Mouse (Mus musculus): ENCODE results near the gene Sash3. TPM values are rescaled to one million over a fixed set of nuclear protein-coding genes. Genes with fewer than 3 reads are reported as not detected.

The Sash3 gene
- polyA plus RNA-seq (2015; fragmentation: Nextera tagmentation; extraction: Ambion mirVana): 0.85 and 0.93 TPM in 2 replicates

DNA sequence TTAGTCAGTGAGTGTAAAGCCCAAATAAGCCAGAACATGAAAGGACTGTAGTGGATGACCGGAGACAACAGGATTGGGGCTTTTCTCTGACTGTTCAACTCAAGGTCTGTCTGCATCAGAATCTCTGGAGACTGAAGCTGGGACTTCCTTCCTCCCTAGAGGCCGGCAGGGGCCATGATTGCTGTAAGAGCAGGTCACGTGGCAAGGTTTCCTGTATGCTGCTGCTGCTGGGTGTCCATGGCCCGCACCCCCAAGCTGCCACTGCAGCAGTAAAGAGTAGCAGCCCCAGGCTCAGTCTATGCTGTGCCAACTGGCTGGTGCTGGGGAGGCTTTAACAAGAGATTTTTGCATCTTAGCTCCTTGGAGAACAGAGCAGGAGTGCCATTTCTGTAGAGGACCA lies at the start of gene Sash3:
Gene Sash3, plus strand, starts transcription at position 175 of the 400 bp plus-strand sequence.
- Histone ChIP-seq H3K4me2 (replicated peaks) (no peak within 1 kb of the TSS), H3K36me3 (no peaks in the 10 kb centered on the region), H3K27me3 (no peaks in the 10 kb centered on the region), H3K4me1 (replicated peaks) (no peaks in the 10 kb centered on the region), H3K27ac (no peak within 1 kb of the TSS), H3K4me3 (replicated peaks) (no peak within 1 kb of the TSS), H3K9me3 (no peaks in the 10 kb centered on the region), H3K9ac (replicated peaks) (no peak within 1 kb of the TSS)
- WGBS: 88% methylated on average over 4 of the region's 4 CpGs
- ATAC-seq: no peak

GRCm38 (mm10) chrX:48096580-48096979 lies 49.7 kb upstream of the Sash3 start:
- no peaks in the 10 kb centered on the region for H3K4me1 ChIP-seq (replicated peaks)
- no peak for ATAC-seq
- H3K27ac ChIP-seq: no peak overlapping the region
- H3K9me3 ChIP-seq: no peaks in the 10 kb centered on the region
- H3K4me2 ChIP-seq (replicated peaks): no peak overlapping the region
- H3K27me3 ChIP-seq: no peaks in the 10 kb centered on the region; the same call in 1 of the 2 replicates
- no peak overlapping the region for H3K9ac ChIP-seq (replicated peaks)
- H3K4me3 ChIP-seq (replicated peaks): no peak overlapping the region
- H3K36me3 ChIP-seq: no peaks in the 10 kb centered on the region
- 78% methylated on average over 8 of the region's 8 CpGs for WGBS

DNA sequence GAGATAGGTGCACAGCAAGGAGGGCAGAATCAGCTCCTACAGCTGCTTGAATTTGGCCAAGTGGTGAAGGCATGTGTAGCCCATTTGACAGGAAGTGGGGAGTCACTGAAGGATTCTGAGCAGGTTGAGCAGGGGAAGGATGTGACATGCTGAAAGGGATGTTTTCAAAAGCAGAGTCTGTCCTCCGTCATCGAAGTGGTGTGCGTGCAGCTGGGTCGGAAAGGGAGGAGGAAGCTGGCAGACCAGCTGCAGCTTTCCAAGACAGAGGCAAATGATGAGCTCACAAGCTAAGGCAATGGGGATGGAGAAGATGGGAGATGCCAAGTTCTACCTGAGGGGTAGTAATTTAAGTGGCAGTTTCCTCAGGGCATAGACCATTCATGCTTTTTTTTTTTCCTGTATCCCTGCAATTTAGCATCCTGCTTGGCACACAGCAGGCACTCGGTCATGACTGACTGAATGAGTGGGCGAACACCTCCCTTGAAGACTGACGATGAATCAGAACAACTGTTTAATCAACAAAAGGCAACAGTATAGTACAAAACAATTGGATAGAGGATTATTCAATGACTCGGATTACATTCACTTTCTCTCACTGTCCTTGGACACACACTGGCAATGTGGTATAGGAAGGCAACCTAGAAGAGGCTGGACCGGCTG lies 47.6 kb upstream of the Sash3 start:
- 81% methylated on average over 9 of the region's 9 CpGs for WGBS
- Histone ChIP-seq H3K4me2 (replicated peaks) (no peak overlapping the region), H3K9ac (replicated peaks) (no peak overlapping the region), H3K4me1 (replicated peaks) (no peaks in the 10 kb centered on the region), H3K27me3 (no peaks in the 10 kb centered on the region; the same call in 1 of the 2 replicates), H3K36me3 (no peaks in the 10 kb centered on the region), H3K9me3 (no peaks in the 10 kb centered on the region), H3K27ac (no peak overlapping the region), H3K4me3 (replicated peaks) (no peak overlapping the region)
- ATAC-seq: no peak

DNA sequence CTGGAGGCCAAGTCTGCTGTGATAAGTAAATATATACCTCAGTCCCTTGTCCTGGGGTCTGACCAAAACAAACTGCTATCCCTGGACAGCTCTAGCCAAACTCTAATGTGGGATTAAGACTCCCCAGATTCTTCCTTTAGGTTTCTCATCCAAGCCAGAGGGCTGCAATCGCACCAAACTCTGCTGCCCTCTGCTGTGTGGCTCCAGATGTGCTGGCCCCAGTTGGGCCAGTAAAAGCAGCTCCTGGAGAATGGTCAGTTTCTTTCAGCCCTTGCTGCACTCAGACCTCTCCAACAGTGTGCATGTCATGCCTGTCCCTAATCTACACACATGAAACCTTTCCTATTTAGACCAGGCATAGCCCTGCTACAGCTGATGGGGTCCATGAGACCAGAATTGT lies 46.4 kb upstream of the Sash3 start:
- Histone ChIP-seq H3K27ac (no peak overlapping the region), H3K9ac (replicated peaks) (no peak overlapping the region), H3K9me3 (no peaks in the 10 kb centered on the region), H3K4me2 (replicated peaks) (no peak overlapping the region), H3K4me1 (replicated peaks) (no peaks in the 10 kb centered on the region), H3K36me3 (no peaks in the 10 kb centered on the region), H3K27me3 (no peaks in the 10 kb centered on the region), H3K4me3 (replicated peaks) (no peak overlapping the region)
- ATAC-seq: no peak
- WGBS: 27% methylated on average over 1 of the region's 1 CpGs

- Histone ChIP-seq H3K9me3 (no peaks in the 10 kb centered on the region), H3K4me1 (replicated peaks) (no peaks in the 10 kb centered on the region), H3K4me3 (replicated peaks) (no peak overlapping the region), H3K36me3 (no peaks in the 10 kb centered on the region), H3K4me2 (replicated peaks) (no peak overlapping the region), H3K27me3 (no peaks in the 10 kb centered on the region), H3K27ac (no peak overlapping the region), H3K9ac (replicated peaks) (no peak overlapping the region)
- ATAC-seq: no peak
- 88% methylated on average over 3 of the region's 3 CpGs for WGBS
These were observed 43.0 kb upstream of the Sash3 start for GRCm38 (mm10) chrX:48103256-48103655.

GRCm38 (mm10) chrX:48104736-48105441 lies 41.3 kb upstream of the Sash3 start:
- no peak overlapping the region for H3K9ac ChIP-seq (replicated peaks)
- H3K27me3 ChIP-seq: no peaks in the 10 kb centered on the region
- 80% methylated on average over 7 of the region's 7 CpGs for WGBS
- H3K4me2 ChIP-seq (replicated peaks): no peak overlapping the region
- no peaks in the 10 kb centered on the region for H3K36me3 ChIP-seq
- no peaks in the 10 kb centered on the region for H3K4me1 ChIP-seq (replicated peaks)
- H3K9me3 ChIP-seq: no peaks in the 10 kb centered on the region
- ATAC-seq: no peak
- H3K4me3 ChIP-seq (replicated peaks): no peak overlapping the region
- H3K27ac ChIP-seq: no peak overlapping the region

DNA sequence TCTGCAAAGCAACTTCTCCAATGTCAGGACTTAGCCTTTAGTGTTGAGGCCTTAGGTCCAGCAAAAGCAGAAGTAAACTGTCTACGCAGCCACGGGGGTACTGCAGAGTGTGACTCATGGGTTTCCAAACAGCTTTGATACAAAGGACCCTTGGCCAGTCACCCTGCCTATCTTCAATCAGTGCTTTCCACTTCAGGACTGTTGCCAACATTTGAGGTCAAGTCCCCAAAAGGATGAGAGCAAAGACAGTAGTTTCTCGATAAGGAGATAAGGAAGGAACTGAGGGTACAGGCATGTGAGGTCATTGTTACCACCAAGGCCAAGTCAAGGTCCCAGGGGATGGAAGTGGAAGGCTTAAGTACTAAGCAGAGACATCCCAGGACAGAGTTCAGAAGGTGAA lies 40.0 kb upstream of the Sash3 start:
- H3K27me3 ChIP-seq: no peaks in the 10 kb centered on the region
- no peaks in the 10 kb centered on the region for H3K36me3 ChIP-seq
- ATAC-seq: no peak
- H3K4me3 ChIP-seq (replicated peaks): no peak overlapping the region
- H3K27ac ChIP-seq: no peak overlapping the region
- H3K4me2 ChIP-seq (replicated peaks): no peak overlapping the region
- no peaks in the 10 kb centered on the region for H3K9me3 ChIP-seq
- no peaks in the 10 kb centered on the region for H3K4me1 ChIP-seq (replicated peaks)
- 85% methylated on average over 3 of the region's 3 CpGs for WGBS
- no peak overlapping the region for H3K9ac ChIP-seq (replicated peaks)

DNA sequence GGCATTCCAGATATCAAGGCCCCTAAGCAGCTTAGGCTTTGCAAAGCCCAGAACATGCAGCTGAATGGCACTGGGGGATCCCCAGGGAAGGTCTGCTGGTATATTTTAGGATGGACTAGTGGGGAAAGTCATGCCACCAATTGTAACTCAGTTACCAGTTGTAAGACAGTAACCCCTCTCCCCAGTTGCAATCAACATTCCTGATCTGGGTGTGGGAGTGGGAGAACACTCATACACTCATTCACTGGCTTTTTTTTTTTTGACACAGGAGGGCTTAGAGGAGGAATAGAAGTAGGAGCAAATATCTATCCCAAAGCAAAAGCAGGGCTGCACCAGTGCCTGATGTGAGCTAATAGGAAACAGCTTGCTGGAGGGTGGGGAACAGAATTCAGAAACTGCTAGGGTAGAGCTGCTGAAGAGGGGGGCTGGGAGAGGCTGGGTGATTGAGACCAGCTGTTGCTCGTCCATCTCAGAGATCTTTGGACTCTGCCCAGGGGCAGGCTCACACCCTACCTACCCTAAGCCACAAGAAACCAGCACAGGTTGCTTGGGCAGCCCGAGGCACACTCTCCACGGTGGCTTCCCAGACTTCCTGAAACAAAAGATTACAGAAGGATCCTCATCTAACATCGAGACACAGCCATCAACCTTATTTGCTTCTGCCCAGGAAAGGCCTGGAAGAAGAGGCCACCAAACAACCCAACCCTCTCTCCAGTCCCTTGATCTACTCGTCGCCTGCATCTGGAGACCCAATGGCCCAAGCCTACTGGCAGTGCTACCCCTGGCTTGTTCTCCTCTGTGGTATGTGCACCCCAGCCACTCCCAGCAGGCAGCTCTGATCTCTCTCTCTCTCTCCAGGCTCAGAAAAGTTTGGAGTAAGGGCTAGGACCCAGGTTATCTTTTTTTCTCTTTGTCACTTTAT lies 37.6 kb upstream of the Sash3 start, which contains the start of gene Xpnpep2:
Gene Xpnpep2, plus strand, starts transcription at position 332 of the 922 bp plus-strand sequence.
- no peaks in the 10 kb centered on the region for H3K36me3 ChIP-seq
- H3K9me3 ChIP-seq: no peaks in the 10 kb centered on the region
- H3K9ac ChIP-seq (replicated peaks): no peak within 1 kb of the TSS
- H3K27me3 ChIP-seq: no peaks in the 10 kb centered on the region
- ATAC-seq: no peak
- H3K4me1 ChIP-seq (replicated peaks): no peaks in the 10 kb centered on the region
- WGBS: 78% methylated on average over 6 of the region's 6 CpGs
- H3K4me2 ChIP-seq (replicated peaks): no peak within 1 kb of the TSS
- H3K27ac ChIP-seq: no peak within 1 kb of the TSS
- H3K4me3 ChIP-seq (replicated peaks): no peak within 1 kb of the TSS

GRCm38 (mm10) chrX:48109316-48109655 lies 37.0 kb upstream of the Sash3 start:
- H3K27me3 ChIP-seq: no peaks in the 10 kb centered on the region
- H3K4me3 ChIP-seq (replicated peaks): no peak overlapping the region
- no peaks in the 10 kb centered on the region for H3K36me3 ChIP-seq
- no peak overlapping the region for H3K4me2 ChIP-seq (replicated peaks)
- H3K27ac ChIP-seq: no peak overlapping the region
- ATAC-seq: no peak
- 83% methylated on average over 3 of the region's 3 CpGs for WGBS
- H3K9ac ChIP-seq (replicated peaks): no peak overlapping the region
- H3K9me3 ChIP-seq: no peaks in the 10 kb centered on the region
- no peaks in the 10 kb centered on the region for H3K4me1 ChIP-seq (replicated peaks)

GRCm38 (mm10) chrX:48119294-48119693 lies 26.9 kb upstream of the Sash3 start:
- Histone ChIP-seq H3K27ac (no peak overlapping the region), H3K4me1 (replicated peaks) (no peaks in the 10 kb centered on the region), H3K4me3 (replicated peaks) (no peak overlapping the region), H3K36me3 (no peaks in the 10 kb centered on the region), H3K9me3 (no peaks in the 10 kb centered on the region), H3K9ac (replicated peaks) (no peak overlapping the region), H3K27me3 (no peaks in the 10 kb centered on the region), H3K4me2 (replicated peaks) (no peak overlapping the region)
- ATAC-seq: no peak

GRCm38 (mm10) chrX:48124132-48125071 lies 21.8 kb upstream of the Sash3 start:
- no peak for ATAC-seq
- no peak overlapping the region for H3K27ac ChIP-seq
- no peak overlapping the region for H3K4me3 ChIP-seq (replicated peaks)
- H3K36me3 ChIP-seq: no peaks in the 10 kb centered on the region
- 33% methylated on average over 17 of the region's 17 CpGs for WGBS
- H3K27me3 ChIP-seq: no peaks in the 10 kb centered on the region
- no peaks in the 10 kb centered on the region for H3K4me1 ChIP-seq (replicated peaks)
- no peaks in the 10 kb centered on the region for H3K9me3 ChIP-seq
- H3K9ac ChIP-seq (replicated peaks): no peak overlapping the region
- H3K4me2 ChIP-seq (replicated peaks): peak overlapping the region; percentile 17; the same call in 1 of the 2 replicates
